Comparison of ENCODE assay signal across 9 mouse cellular contexts in genomic region chr19:7441493-7441892, GRCm38 (mm10). TPM values are rescaled to one million over a fixed set of nuclear protein-coding genes. Genes with fewer than 3 reads are reported as not detected.
A peak's percentile ranks its signal among the peaks of the same experiment; 100 is the strongest.
DNase-seq lines count a peak whose midpoint lies in the region; ATAC-seq and TF ChIP-seq lines count a peak whose summit lies in the region.
"Had no signal": no experiment of that assay in that cellular context is flagged by ENCODE, and none has a peak within 500 bp of the region (broad histone marks: within the 10 kb centered on the region; RNA-seq: fewer than 3 reads in every experiment).

No protein-coding gene starts in this region.

- TF ChIP-seq POLR2A in cerebellum, adult 2 months (IDR thresholded peaks at IDR 0.05; ENCODE audit: borderline replicate concordance, insufficient read depth, low read length) = no peak

- DNase-seq in forebrain, embryonic 11.5 days (ENCODE audit: low spot score) = peak; percentile 59
- no peak for DNase-seq in forebrain, embryonic 10.5 days (ENCODE audit: extremely low spot score, low spot score)
- peak; percentile 64 for DNase-seq in CD4-positive helper T cell, adult 2 months (ENCODE audit: low read depth, low spot score)
- DNase-seq in cerebellum, adult 2 months = peak in 1 of 2 experiments; percentile 44
- DNase-seq in gastrocnemius, postnatal 10 days = peak; percentile 57
- DNase-seq in kidney, postnatal 25 days = peak; percentile 48 to 75
- DNase-seq in testis, postnatal 10 days (ENCODE audit: low spot score) = peak; percentile 73

- H3K9me3 ChIP-seq in forebrain, embryonic 11.5 days (ENCODE audit: control insufficient read depth, low read length) = no peaks in the 10 kb centered on the region
- H3K9me3 ChIP-seq in forebrain, embryonic 10.5 days = no peaks in the 10 kb centered on the region
- H3K9me3 ChIP-seq in midbrain, embryonic 13.5 days = 0 out of 2 replicates have a peak, but pooled peaks cover 3% of the 10 kb centered on the region
- H3K9me3 ChIP-seq: heart, embryonic 15.5 days had no signal

- H3K27ac ChIP-seq in forebrain, embryonic 11.5 days (ENCODE audit: low read depth, low read length) = no peak overlapping the region
- H3K27ac ChIP-seq in forebrain, embryonic 10.5 days = no peak overlapping the region
- no peak overlapping the region for H3K27ac ChIP-seq in cerebellum, adult 2 months (ENCODE audit: insufficient read depth, low read length)
- peak overlapping the region; percentile 51 for H3K27ac ChIP-seq in midbrain, embryonic 13.5 days
- H3K27ac ChIP-seq: heart, embryonic 15.5 days had no signal

- H3K4me3 ChIP-seq in forebrain, embryonic 11.5 days (ENCODE audit: low read depth, low read length) = no peak overlapping the region
- no peak overlapping the region for H3K4me3 ChIP-seq in forebrain, embryonic 10.5 days
- H3K4me3 ChIP-seq in cerebellum, adult 2 months (replicated peaks; ENCODE audit: insufficient read depth, low read depth, low read length) = no peak overlapping the region
- no peak overlapping the region for H3K4me3 ChIP-seq in midbrain, embryonic 13.5 days (replicated peaks)
- H3K4me3 ChIP-seq: heart, embryonic 15.5 days had no signal

- 72% methylated on average over 14 of the region's 14 CpGs for WGBS in forebrain, embryonic 11.5 days
- 75% methylated on average over 14 of the region's 14 CpGs for WGBS in forebrain, embryonic 10.5 days
- WGBS in cerebellum, adult 2 months = 57% methylated on average over 14 of the region's 14 CpGs
- WGBS in midbrain, embryonic 13.5 days = 66% methylated on average over 14 of the region's 14 CpGs

- peak; percentile 47; the same call in 1 of the 2 replicates for TF ChIP-seq CTCF in cerebellum, adult 2 months (IDR thresholded peaks at IDR 0.05; ENCODE audit: borderline replicate concordance, insufficient read depth, low read depth, low read length)

- peak; percentile 60; the same call in 1 of the 2 replicates for ATAC-seq in forebrain, embryonic 11.5 days (replicated peaks; ENCODE audit: low FRiP score)
- ATAC-seq in midbrain, embryonic 13.5 days = peak; percentile 77

- H3K36me3 ChIP-seq in forebrain, embryonic 11.5 days (ENCODE audit: control insufficient read depth, insufficient read depth, low read length) = no peaks in the 10 kb centered on the region; the same call in 1 of the 2 replicates
- H3K36me3 ChIP-seq in forebrain, embryonic 10.5 days (replicated peaks) = peaks cover 45% of the 10 kb centered on the region
- peaks cover 24% of the 10 kb centered on the region for H3K36me3 ChIP-seq in midbrain, embryonic 13.5 days

- no peak overlapping the region for H3K4me2 ChIP-seq in forebrain, embryonic 11.5 days (ENCODE audit: low read depth, low read length, severe bottlenecking)
- H3K4me2 ChIP-seq in midbrain, embryonic 13.5 days (replicated peaks) = no peak overlapping the region
- H3K4me2 ChIP-seq: heart, embryonic 15.5 days had no signal

- H3K27me3 ChIP-seq in forebrain, embryonic 11.5 days (ENCODE audit: control insufficient read depth, insufficient read depth, low read length) = no peaks in the 10 kb centered on the region
- H3K27me3 ChIP-seq in forebrain, embryonic 10.5 days (ENCODE audit: poor library complexity, severe bottlenecking) = no peaks in the 10 kb centered on the region
- H3K27me3 ChIP-seq in cerebellum, adult 2 months (ENCODE audit: control insufficient read depth, insufficient read depth, low read length) = no peaks in the 10 kb centered on the region
- no peaks in the 10 kb centered on the region for H3K27me3 ChIP-seq in midbrain, embryonic 13.5 days
- H3K27me3 ChIP-seq: heart, embryonic 15.5 days had no signal

- H3K9ac ChIP-seq in forebrain, embryonic 11.5 days (ENCODE audit: low read length) = no peak overlapping the region
- H3K9ac ChIP-seq in midbrain, embryonic 13.5 days (replicated peaks) = no peak overlapping the region
- H3K9ac ChIP-seq: heart, embryonic 15.5 days had no signal

- H3K4me1 ChIP-seq in forebrain, embryonic 11.5 days (replicated peaks; ENCODE audit: control insufficient read depth, insufficient read depth, low read length) = peaks cover 4% of the 10 kb centered on the region; the same call in 1 of the 2 replicates
- peaks cover 2% of the 10 kb centered on the region; the same call in 1 of the 2 replicates for H3K4me1 ChIP-seq in forebrain, embryonic 10.5 days
- H3K4me1 ChIP-seq in cerebellum, adult 2 months (ENCODE audit: control insufficient read depth, insufficient read depth, low read length) = peaks cover 3% of the 10 kb centered on the region; the same call in 1 of the 2 replicates
- peaks cover 12% of the 10 kb centered on the region for H3K4me1 ChIP-seq in midbrain, embryonic 13.5 days (replicated peaks)

RNA-seq across cellular contexts. Expression of gene 2700081O15Rik, which starts 24.1 kb away (rescaled TPM):
- polyA plus RNA-seq in forebrain, embryonic 11.5 days (2014; fragmentation: Nextera tagmentation; extraction: Ambion mirVana) = 11.5 and 14.2 TPM in 2 replicates
- 5.2 TPM in 2 replicates for polyA plus RNA-seq in forebrain, embryonic 10.5 days (2016; fragmentation: Nextera tagmentation; extraction: Ambion mirVana)
- polyA plus RNA-seq in cerebellum, adult 2 months (2012; rRNA removed) = 16.3 and 16.6 TPM in 2 replicates
- total RNA-seq in gastrocnemius, postnatal 10 days (2021) = 10 to 100 TPM; 14.6 to 22.1 TPM
- 16.7 and 17.5 TPM in 2 replicates for polyA plus RNA-seq in midbrain, embryonic 13.5 days (2015; fragmentation: Nextera tagmentation; extraction: Ambion mirVana)

RNA-seq across cellular contexts. Expression of gene Rtn3, which starts 41.6 kb away (rescaled TPM):
- 268 and 273 TPM in 2 replicates for polyA plus RNA-seq in forebrain, embryonic 11.5 days (2014; fragmentation: Nextera tagmentation; extraction: Ambion mirVana)
- polyA plus RNA-seq in forebrain, embryonic 10.5 days (2016; fragmentation: Nextera tagmentation; extraction: Ambion mirVana) = 237 and 242 TPM in 2 replicates
- polyA plus RNA-seq in cerebellum, adult 2 months (2012; rRNA removed) = 563 and 663 TPM in 2 replicates
- total RNA-seq in gastrocnemius, postnatal 10 days (2021) = 10 to 100 TPM; 50.5 to 55.1 TPM
- polyA plus RNA-seq in midbrain, embryonic 13.5 days (2015; fragmentation: Nextera tagmentation; extraction: Ambion mirVana) = 557 and 566 TPM in 2 replicates

RNA-seq across cellular contexts. Expression of gene Atl3, which starts 52.3 kb away (rescaled TPM):
- polyA plus RNA-seq in forebrain, embryonic 11.5 days (2014; fragmentation: Nextera tagmentation; extraction: Ambion mirVana) = 9.8 and 10.3 TPM in 2 replicates
- 7.3 and 7.8 TPM in 2 replicates for polyA plus RNA-seq in forebrain, embryonic 10.5 days (2016; fragmentation: Nextera tagmentation; extraction: Ambion mirVana)
- 18.1 and 18.3 TPM in 2 replicates for polyA plus RNA-seq in cerebellum, adult 2 months (2012; rRNA removed)
- total RNA-seq in gastrocnemius, postnatal 10 days (2021) = 10 to 100 TPM; 22.8 to 27.5 TPM
- 6.0 and 6.3 TPM in 2 replicates for polyA plus RNA-seq in midbrain, embryonic 13.5 days (2015; fragmentation: Nextera tagmentation; extraction: Ambion mirVana)

RNA-seq across cellular contexts. Expression of gene Spindoc, which starts 58.7 kb away (rescaled TPM):
- 39.9 and 52.0 TPM in 2 replicates for polyA plus RNA-seq in forebrain, embryonic 11.5 days (2014; fragmentation: Nextera tagmentation; extraction: Ambion mirVana)
- 44.5 and 45.0 TPM in 2 replicates for polyA plus RNA-seq in forebrain, embryonic 10.5 days (2016; fragmentation: Nextera tagmentation; extraction: Ambion mirVana)
- 18.5 and 19.0 TPM in 2 replicates for polyA plus RNA-seq in cerebellum, adult 2 months (2012; rRNA removed)
- 10 to 100 TPM; 11.8 to 17.2 TPM for total RNA-seq in gastrocnemius, postnatal 10 days (2021)
- 42.2 and 45.3 TPM in 2 replicates for polyA plus RNA-seq in midbrain, embryonic 13.5 days (2015; fragmentation: Nextera tagmentation; extraction: Ambion mirVana)
